Mouse (Mus musculus) heart, embryonic 11.5 days (tissue): ENCODE measurements around the gene Hacd1. TPM values are rescaled to one million over a fixed set of nuclear protein-coding genes. Genes with fewer than 3 reads are reported as not detected.

ENCODE experiments used
- ATAC-seq: fragments of 200-750 bp; cut with Nextera tagmentation; replicated peaks from 2 replicates; pipeline ENCODE4 v1.8.0; 2017; ENCODE audit warnings: moderate library complexity; ENCODE audit not compliant: insufficient number of reproducible peaks, low FRiP score, low TSS enrichment
- H3K27ac ChIP-seq: fragments of 300-500 bp; sonication (generic); 2 replicates; pipeline ENCODE4 v1.5.1; 2014; ENCODE audit warnings: mild to moderate bottlenecking, low read depth, low read length
- H3K27me3 ChIP-seq: fragments of 300-500 bp; sonication (generic); 2 replicates; pipeline ENCODE4 v1.6.1; 2014; ENCODE audit warnings: mild to moderate bottlenecking, low read length, mixed read lengths; ENCODE audit not compliant: control insufficient read depth, insufficient read depth
- H3K36me3 ChIP-seq: fragments of 300-500 bp; sonication (generic); 2 replicates; pipeline ENCODE4 v1.6.1; 2014; ENCODE audit warnings: mild to moderate bottlenecking, low read length, moderate library complexity, mixed read lengths; ENCODE audit not compliant: control insufficient read depth, insufficient read depth
- H3K4me1 ChIP-seq: fragments of 300-500 bp; sonication (generic); 2 replicates; pipeline ENCODE4 v1.6.1; 2014; ENCODE audit warnings: low read length; ENCODE audit not compliant: control insufficient read depth, insufficient read depth
- H3K4me2 ChIP-seq: fragments of 300-500 bp; sonication (generic); 2 replicates; pipeline ENCODE4 v1.6.1; 2014; ENCODE audit warnings: mild to moderate bottlenecking, moderate library complexity
- H3K4me3 ChIP-seq: fragments of 300-500 bp; sonication (generic); 2 replicates; pipeline ENCODE4 v1.5.1; 2014; ENCODE audit warnings: low read depth, low read length
- H3K9ac ChIP-seq: fragments of 300-500 bp; sonication (generic); 2 replicates; pipeline ENCODE4 v1.6.1; 2014; ENCODE audit warnings: mild to moderate bottlenecking, low read depth, low read length, moderate library complexity
- H3K9me3 ChIP-seq: fragments of 300-500 bp; sonication (generic); replicated peaks from 2 replicates; pipeline ENCODE4 v1.6.1; 2016; ENCODE audit warnings: low read length; ENCODE audit not compliant: control insufficient read depth
- WGBS: fragments of 180-500 bp; shearing (Covaris S2); extraction: QIAGEN DNeasy Blood & Tissue Kit; methylation state at CpG from one replicate; pipeline ENCODE4 v1.1.7; 2014; ENCODE audit not compliant: insufficient replicate concordance; 5-methylcytosine and 5-hydroxymethylcytosine counted together
- polyA plus RNA-seq: library from polyadenylated mRNA; unstranded; fragments of >200 nt; fragmentation: Nextera tagmentation; extraction: Ambion mirVana; gene quantifications from 2 replicates; pipeline ENCODE4 v1.2.1, GENCODE M21; 2014

The Hacd1 gene
- polyA plus RNA-seq, 1 experiment from 2014 or later: 260 TPM

DNA sequence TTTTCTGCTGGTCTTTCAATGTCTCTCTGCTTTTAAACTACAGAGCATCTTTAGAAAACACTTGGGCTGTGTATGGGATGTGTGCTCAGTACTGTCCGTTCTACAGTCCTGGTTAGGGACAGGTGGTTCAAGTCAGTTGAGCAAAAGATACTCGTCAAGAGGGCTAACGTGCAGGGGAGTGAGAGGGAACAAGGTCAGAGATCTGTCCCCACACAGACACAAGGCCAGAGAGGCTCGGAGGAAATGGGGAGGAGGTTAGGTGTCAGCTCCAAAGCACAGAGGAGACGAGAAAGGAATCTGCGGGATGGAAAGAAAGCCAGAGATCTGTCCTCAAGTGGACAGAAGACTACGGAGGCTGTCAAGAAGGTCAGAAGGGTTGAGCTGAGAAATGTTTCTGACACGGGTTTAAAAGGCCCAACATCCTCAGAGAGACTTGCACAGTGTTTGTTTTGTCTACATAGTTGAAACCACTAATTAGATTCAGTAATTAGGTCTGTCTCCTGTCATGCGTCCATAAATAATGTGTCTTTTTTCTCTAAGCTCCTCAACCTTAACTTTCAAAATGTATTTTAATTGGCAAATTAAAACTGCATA, 12.3 kb downstream of the Hacd1 start:
- Histone ChIP-seq H3K4me2 (no peak overlapping the region), H3K27me3 (no peaks in the 10 kb centered on the region), H3K27ac (no peak overlapping the region), H3K4me3 (no peak overlapping the region), H3K36me3 (0 out of 2 replicates have a peak, but pooled peaks cover 2% of the 10 kb centered on the region), H3K9ac (no peak overlapping the region), H3K4me1 (peaks cover 2% of the 10 kb centered on the region), H3K9me3 (no peaks in the 10 kb centered on the region)
- no peak for ATAC-seq
- 55% methylated on average over 9 of the region's 9 CpGs for WGBS

DNA sequence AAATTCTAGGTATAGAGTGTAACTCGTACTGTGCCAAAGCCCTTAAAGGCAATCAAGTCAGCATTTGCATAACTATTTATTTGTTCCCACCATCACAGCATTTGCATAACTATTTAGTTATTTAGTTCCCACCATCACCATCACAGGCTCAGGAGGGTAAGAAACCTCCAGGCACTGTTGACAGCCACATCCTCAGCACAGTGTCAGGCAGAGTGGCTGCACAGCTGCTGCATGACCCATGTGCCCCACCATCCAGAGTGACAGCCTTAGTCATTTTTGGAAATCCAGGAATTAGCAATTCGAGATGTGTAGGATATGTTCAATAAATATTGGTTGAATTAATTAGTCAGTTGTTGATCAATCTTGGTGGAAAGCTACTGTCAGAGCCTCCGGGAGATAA, 12.9 kb downstream of the Hacd1 start:
- WGBS: 88% methylated on average over 3 of the region's 3 CpGs
- no peak overlapping the region for H3K4me2 ChIP-seq
- H3K27me3 ChIP-seq: no peaks in the 10 kb centered on the region
- no peaks in the 10 kb centered on the region for H3K9me3 ChIP-seq
- no peaks in the 10 kb centered on the region for H3K4me1 ChIP-seq
- 0 out of 2 replicates have a peak, but pooled peaks cover 2% of the 10 kb centered on the region for H3K36me3 ChIP-seq
- H3K4me3 ChIP-seq: no peak overlapping the region
- no peak overlapping the region for H3K27ac ChIP-seq
- H3K9ac ChIP-seq: no peak overlapping the region
- no peak for ATAC-seq

DNA sequence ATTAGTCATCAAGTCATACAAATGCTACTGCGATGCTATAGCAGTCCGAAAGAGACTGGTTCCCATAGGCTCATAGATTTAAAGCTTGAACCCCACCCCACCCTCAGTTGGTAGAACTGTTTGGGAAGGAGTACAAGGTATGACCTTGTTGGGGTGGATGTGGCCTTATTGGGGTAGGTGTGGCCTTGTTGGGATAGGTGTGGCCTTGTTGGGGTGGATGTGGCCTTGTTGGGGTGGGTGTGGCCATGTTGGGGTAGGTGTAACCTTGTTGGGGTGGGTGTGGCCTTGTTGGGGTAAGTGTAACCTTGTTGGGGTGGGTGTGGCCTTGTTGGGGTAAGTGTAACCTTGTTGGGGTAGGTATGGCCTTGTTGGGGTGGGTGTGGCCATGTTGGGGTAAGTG, 14.7 kb downstream of the Hacd1 start:
- Histone ChIP-seq H3K36me3 (0 out of 2 replicates have a peak, but pooled peaks cover 2% of the 10 kb centered on the region), H3K9ac (no peak overlapping the region), H3K4me1 (no peaks in the 10 kb centered on the region), H3K9me3 (no peaks in the 10 kb centered on the region), H3K4me3 (no peak overlapping the region), H3K4me2 (no peak overlapping the region), H3K27ac (no peak overlapping the region), H3K27me3 (no peaks in the 10 kb centered on the region)
- WGBS: 97% methylated on average over 2 of the region's 2 CpGs
- no peak for ATAC-seq

DNA sequence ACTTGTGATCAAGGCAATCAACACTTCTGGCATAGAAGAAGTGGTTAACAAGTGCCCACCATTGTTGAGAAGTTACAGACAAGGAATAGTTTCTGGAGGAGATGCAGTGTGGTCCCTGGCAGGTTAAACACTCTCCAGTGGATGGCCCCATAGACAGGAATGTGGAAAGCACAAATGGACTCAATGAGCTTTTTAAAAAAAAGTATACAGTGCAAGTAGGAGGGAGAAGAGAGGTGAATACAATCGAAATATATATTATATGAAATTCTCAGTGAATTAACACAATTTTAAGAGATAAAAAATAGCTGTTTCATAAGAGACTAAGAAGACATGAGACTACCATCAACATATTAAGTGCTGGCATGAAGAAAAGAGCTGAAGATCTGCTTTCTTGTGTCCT, 36.7 kb downstream of the Hacd1 start:
- WGBS: 91% methylated on average over 1 of the region's 1 CpGs
- H3K27ac ChIP-seq: no peak overlapping the region
- no peaks in the 10 kb centered on the region for H3K9me3 ChIP-seq
- no peaks in the 10 kb centered on the region for H3K27me3 ChIP-seq
- no peak for ATAC-seq
- H3K9ac ChIP-seq: no peak overlapping the region
- H3K36me3 ChIP-seq: no peaks in the 10 kb centered on the region
- H3K4me2 ChIP-seq: no peak overlapping the region
- no peaks in the 10 kb centered on the region for H3K4me1 ChIP-seq
- no peak overlapping the region for H3K4me3 ChIP-seq

DNA sequence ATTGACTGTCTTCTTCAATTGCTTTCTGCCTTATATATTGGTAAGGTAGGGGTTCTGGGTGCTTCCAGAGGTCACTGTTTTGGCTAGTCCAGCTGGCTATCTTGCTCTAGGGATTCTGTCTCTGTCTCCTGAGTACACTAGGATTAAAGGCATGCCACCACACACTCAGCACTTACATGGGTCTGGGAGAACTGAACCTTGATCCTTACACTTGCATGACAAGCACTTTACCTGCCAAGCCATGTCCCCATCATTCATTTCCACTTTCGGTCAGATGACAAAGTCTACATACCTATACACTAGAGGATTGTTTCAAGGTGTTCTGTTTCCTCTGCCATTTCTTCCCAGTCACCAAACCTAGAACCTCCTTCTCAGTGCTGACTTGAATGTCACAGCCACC, 50.8 kb downstream of the Hacd1 start:
- Histone ChIP-seq H3K27me3 (no peaks in the 10 kb centered on the region), H3K4me1 (no peaks in the 10 kb centered on the region), H3K27ac (no peak overlapping the region), H3K9me3 (no peaks in the 10 kb centered on the region), H3K4me2 (no peak overlapping the region), H3K4me3 (no peak overlapping the region), H3K36me3 (no peaks in the 10 kb centered on the region), H3K9ac (no peak overlapping the region)
- no peak for ATAC-seq
- WGBS: 71% methylated on average over 1 of the region's 1 CpGs

DNA sequence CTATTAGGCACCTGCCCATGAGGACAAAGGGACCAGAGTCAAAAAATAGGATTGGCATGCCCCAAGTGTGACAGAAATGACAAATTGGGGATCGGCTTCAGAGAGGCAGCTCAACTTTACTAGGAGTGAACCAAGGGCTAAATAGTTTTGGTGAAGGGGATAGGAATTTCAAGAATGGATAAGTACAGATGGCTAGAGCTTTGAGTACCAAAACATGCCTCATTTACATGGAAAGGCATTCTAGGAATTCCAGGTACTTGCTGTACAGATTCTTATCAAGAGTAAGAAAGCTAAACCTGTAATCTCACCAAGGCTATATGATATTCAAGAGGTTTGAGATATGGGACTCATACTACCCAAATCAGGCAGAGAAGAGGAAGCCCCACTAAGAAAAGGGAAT, 95.8 kb downstream of the Hacd1 start:
- ATAC-seq: no peak
- Histone ChIP-seq H3K36me3 (no peaks in the 10 kb centered on the region), H3K9ac (no peak overlapping the region), H3K4me2 (no peak overlapping the region), H3K27me3 (no peaks in the 10 kb centered on the region), H3K9me3 (no peaks in the 10 kb centered on the region), H3K4me3 (no peak overlapping the region), H3K27ac (no peak overlapping the region), H3K4me1 (no peaks in the 10 kb centered on the region)
- 74% methylated on average over 1 of the region's 1 CpGs for WGBS

DNA sequence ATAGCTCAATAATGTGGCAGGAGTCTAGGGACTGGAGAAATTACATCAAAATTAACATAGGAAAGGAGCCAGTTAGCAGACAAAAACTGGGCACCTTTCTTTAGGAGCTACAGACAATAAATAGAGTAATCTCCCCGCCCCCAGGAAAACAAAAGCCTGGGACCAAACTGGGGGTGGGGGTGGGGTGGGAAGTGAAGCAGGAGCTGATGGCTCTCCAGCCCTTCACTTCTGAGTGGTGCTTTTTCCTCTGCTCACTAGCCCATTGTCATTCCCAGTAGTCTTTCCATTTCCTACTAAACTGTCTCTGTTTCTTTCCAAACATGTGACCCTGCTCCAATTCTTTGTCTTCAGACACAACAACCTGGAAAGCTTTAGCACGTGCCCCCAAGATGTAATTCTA, 99.5 kb downstream of the Hacd1 start:
- H3K4me3 ChIP-seq: no peak overlapping the region
- no peaks in the 10 kb centered on the region for H3K27me3 ChIP-seq
- H3K9me3 ChIP-seq: no peaks in the 10 kb centered on the region
- WGBS: 44% methylated on average over 2 of the region's 2 CpGs
- no peak overlapping the region for H3K27ac ChIP-seq
- H3K4me2 ChIP-seq: no peak overlapping the region
- H3K4me1 ChIP-seq: no peaks in the 10 kb centered on the region
- no peaks in the 10 kb centered on the region for H3K36me3 ChIP-seq
- no peak for ATAC-seq
- no peak overlapping the region for H3K9ac ChIP-seq

DNA sequence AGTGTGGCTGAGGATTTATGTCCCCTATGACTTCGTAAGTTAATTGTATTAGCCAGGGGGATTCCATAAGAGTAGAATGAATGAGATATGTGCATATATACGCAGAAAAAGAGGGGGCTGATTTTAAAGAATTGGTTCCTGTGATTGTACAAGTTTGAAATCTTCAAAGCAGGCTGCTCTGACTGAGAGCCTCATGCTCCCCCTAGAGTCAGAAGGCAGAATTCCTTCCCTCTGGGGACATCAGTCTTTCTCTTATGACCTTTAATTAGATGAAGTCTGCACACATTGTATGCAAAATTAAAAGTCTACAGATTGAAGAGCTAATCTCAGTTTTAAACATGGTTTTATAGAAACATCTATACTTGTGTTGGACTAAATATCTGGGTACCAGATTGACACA, 117.8 kb downstream of the Hacd1 start:
- no peak overlapping the region for H3K4me3 ChIP-seq
- ATAC-seq: no peak
- no peaks in the 10 kb centered on the region for H3K9me3 ChIP-seq
- no peak overlapping the region for H3K27ac ChIP-seq
- H3K9ac ChIP-seq: no peak overlapping the region
- H3K36me3 ChIP-seq: no peaks in the 10 kb centered on the region
- H3K4me2 ChIP-seq: no peak overlapping the region
- H3K27me3 ChIP-seq: no peaks in the 10 kb centered on the region
- H3K4me1 ChIP-seq: no peaks in the 10 kb centered on the region
- WGBS: 35% methylated on average over 2 of the region's 2 CpGs

DNA sequence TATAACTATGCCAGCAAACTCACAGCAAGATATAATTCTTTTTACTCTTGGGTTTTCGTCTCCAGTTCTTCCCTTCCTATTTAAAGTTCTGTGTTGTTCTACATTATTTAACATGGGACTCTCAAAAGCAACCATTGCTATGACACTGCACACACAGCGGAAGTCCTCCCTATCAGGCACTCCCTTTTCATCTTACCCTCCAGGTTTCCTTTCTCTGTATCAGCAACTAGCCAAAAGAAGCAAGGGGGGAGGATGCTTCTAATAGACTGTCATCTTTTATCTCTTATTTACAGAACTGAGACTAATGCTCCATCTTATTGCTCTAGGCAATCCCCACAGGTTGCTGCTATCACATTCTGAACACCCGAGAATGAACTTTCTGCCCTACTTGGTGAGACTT, 120.6 kb downstream of the Hacd1 start:
- no peaks in the 10 kb centered on the region for H3K4me1 ChIP-seq
- H3K9me3 ChIP-seq: no peaks in the 10 kb centered on the region
- H3K4me3 ChIP-seq: no peak overlapping the region
- WGBS: 59% methylated on average over 3 of the region's 3 CpGs
- H3K27me3 ChIP-seq: no peaks in the 10 kb centered on the region
- no peak overlapping the region for H3K9ac ChIP-seq
- H3K36me3 ChIP-seq: no peaks in the 10 kb centered on the region
- no peak overlapping the region for H3K4me2 ChIP-seq
- no peak for ATAC-seq
- H3K27ac ChIP-seq: no peak overlapping the region
